Mouse (Mus musculus): Measurements from ENCODE around the gene Tmem131.
"Not testable (repeated sequence)": the region's sequence is repeated elsewhere in the genome, so short reads cannot be mapped to it uniquely, and the experiment has no call there.

Tmem131 gene

DNA sequence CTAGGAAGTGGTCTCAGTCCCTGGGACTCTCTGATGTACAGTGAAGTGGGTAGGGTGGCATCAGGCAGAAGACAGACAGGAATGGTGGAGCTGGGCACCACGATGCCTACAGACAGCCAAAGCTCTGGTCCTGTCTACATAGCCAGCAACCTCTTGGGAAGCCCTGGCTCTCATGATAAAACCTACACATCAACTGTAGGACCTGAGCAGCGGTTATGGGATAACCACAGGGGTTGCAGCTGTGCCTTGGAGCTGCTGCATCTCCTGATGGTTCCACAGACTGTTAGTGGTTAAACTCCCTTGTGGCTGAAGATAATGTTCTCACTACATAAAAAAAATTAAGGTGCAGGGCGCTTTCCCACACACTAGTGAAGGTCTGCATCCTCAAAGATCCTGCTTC is 107.9 kb downstream of the Tmem131 start:
- no peak for DNase-seq (ENCODE audit: low spot score in 2 of 2)

GRCm38 (mm10) chr1:36834090-36834489 is 109.4 kb downstream of the Tmem131 start:
- DNase-seq (ENCODE audit: low spot score in 2 of 2) = no peak

GRCm38 (mm10) chr1:36830913-36831866 is 112.3 kb downstream of the Tmem131 start:
- no peak for DNase-seq (ENCODE audit: low spot score in 2 of 2)

DNA sequence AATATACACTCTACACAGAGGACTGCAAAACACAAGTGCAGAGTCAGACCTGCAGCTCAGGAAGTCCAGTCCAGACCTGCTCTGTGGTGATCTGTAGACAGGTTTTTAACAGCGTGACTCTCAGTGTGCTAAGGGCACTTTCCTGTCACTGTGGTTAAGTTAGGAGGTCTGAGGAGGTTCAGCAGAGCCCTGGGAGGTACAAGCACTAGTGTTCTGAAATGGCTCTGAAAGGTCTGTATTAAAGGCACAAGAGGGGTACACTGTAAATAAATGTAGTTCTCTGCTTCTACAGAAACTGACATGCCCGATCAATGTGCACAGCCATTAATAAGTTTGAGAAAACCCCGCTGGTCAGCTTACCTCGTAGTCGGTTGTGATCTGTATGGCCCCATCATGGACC is 119.1 kb downstream of the Tmem131 start:
- no peak for DNase-seq (ENCODE audit: low spot score in 2 of 2)

DNA sequence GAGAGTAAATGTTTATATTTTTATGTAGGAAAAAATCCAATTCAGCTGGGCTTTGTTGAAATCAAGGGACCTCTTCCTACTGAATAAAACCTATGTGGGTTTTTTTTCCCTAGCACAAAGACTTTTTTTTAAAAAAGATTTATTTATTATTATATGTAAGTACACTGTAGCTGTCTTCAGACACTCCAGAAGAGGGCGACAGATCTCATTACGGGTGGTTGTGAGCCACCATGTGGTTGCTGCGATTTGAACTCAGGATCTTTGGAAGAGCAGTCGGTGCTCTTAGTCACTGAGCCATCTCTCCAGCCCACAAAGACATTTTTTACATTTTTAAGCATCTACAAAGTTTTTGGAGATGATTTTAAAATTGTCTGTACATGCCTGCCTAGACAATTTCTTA is 121.5 kb downstream of the Tmem131 start:
- not testable (repeated sequence) for DNase-seq (ENCODE audit: low spot score in 2 of 2)

- no peak for DNase-seq (ENCODE audit: low spot score in 2 of 2)
Measured at GRCm38 (mm10) chr1:36815166-36815565, 128.3 kb downstream of the Tmem131 start.

DNA sequence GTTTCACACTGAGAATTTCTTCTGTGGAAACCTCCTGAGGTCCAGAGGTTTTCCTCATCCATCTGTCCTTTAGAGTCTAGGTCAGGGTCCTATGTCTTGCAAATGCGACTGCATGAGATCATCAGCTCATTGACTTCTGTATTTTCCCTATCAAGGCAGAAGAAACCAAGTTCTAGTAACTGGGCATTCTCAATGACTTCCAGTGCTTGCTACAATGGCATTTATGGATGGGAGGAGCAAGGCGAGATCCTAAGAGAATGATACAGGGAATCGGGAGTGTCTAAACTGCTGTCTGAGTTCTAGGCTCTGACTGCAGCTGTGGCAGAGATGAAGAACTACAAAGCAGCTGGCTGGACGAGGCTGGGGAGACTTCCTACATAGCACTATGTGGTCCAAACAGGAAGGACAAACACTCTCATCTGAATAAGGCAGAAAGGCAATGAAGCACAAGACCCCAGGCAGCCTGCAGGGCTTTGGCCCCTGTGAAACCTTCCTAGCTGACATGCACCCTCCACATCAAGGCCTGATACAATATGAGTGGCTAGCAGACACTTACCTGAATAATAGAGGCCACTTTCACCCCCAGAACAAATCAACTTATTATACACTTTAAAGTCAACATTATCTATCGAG is 129.1 kb downstream of the Tmem131 start:
- DNase-seq (ENCODE audit: low spot score in 2 of 2) = no peak

- no peak for DNase-seq (ENCODE audit: low spot score in 2 of 2)
Measured at GRCm38 (mm10) chr1:36813415-36813814, 130.1 kb downstream of the Tmem131 start.

DNA sequence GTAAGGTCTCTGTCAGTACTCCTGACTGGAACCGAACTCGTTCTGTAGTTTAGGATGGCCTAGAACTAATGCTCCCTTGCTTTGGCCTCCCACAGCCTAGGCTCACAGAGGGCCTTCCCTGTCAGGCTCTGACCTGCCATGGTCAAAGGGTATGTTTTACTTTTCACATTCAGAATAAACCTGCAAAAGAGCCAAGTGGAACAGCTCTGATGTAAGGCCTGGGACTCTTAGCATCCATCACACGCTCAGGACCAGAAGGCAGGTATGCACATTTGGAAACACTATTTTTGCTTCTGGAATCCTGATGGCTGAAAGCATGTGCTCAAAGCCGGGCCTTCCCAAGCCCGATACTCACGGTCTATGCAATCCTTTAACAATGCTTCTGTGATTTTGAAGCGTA is 131.7 kb downstream of the Tmem131 start:
- no peak for DNase-seq (ENCODE audit: low spot score in 2 of 2)

- no peak for DNase-seq (ENCODE audit: low spot score in 2 of 2)
Measured at GRCm38 (mm10) chr1:36807782-36808565, 135.5 kb downstream of the Tmem131 start.

- no peak for DNase-seq (ENCODE audit: low spot score in 2 of 2)
Measured at GRCm38 (mm10) chr1:36807086-36807485, 136.4 kb downstream of the Tmem131 start.

DNA sequence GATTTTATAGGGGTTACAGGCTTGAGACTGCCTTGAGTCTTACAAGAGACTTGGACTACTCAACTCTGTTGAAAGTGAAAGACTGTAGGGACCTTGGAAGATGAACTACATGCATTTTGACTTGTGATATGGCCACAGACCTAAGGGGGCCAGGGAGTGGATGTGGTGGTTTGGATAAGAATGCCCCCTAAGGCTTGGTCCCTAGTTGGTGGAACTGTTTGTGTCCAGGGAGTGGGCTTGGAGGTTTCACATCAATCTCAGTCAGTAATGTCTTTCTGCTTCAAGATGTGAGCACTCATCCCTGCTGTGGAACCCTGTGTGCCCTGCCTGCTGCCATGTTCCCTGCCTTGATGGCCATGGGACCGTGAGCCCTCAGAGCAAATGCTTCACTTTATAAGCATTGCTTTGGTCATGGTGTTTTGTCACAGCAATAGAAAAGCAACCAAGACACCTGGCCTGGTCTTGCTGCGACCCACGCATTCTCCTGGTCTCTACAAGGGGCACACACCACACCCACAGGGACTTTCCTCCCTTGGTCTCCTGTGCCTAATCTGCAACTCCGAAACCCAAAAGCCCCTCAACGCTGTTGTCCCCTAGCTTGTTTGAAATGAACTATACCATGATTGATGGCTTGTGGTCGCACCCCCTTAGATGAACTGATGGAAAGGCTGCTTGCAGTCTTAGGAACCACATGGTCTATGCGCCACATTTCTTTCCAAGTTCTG is 137.1 kb downstream of the Tmem131 start:
- no peak for DNase-seq (ENCODE audit: low spot score in 2 of 2)

- no peak for DNase-seq (ENCODE audit: low spot score in 2 of 2)
Measured at GRCm38 (mm10) chr1:36804833-36805232, 138.6 kb downstream of the Tmem131 start.

DNA sequence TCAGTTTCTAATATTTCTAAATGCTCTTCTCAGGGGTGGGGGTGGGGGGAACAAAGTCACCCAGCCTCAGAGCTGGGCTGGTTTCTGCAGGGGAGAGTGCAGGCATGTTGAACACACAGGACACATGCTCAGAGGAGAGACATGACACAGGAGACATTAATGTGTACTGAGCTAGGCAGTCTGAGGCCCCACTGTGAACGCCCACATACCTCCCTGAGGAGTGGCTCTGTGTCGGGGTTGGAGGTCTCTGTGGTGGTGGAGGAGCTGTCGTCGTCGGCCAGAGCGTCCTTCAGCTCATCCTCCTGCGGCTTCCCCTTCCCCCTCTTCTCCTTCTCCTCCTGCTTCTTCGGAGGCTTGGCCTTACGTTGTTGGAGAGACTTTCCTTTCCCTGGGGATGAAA is 139.2 kb downstream of the Tmem131 start:
- DNase-seq (ENCODE audit: low spot score in 2 of 2) = no peak

DNA sequence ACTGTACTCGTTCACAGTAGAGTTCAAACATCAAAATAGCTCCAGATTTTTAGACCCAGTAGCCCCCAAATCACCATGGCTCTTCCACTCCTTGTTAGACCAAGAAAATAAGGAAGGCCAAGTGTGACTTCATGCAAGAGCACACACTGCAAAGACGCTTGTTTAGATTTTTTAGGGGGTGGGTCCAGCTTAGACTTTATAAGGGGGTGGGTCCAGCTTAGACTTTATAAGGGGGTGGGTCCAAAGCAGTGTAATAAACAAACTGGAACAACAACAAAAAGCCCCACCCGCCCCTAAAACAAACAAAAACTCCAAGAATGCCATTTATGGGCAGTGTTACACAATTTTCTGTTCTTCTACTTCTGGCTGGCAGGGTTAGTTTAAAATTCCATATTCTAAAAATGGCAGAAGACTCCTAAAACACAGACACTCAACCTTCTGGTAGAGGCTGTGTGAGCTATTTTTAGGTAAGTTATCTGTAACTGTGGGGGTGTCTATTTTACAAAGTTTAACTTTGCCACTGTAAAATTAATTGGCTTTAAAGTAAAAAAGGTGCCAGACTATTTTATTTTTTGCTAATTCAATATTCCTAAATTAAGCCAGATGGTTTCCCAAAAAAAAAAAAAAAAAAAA is 143.0 kb downstream of the Tmem131 start:
- no peak for DNase-seq (ENCODE audit: low spot score in 2 of 2)

- no peak for DNase-seq (ENCODE audit: low spot score in 2 of 2)
Measured at GRCm38 (mm10) chr1:36797481-36797880, 146.0 kb downstream of the Tmem131 start.

- no peak for DNase-seq (ENCODE audit: low spot score in 2 of 2)
Measured at GRCm38 (mm10) chr1:36796711-36797110, 146.8 kb downstream of the Tmem131 start.

GRCm38 (mm10) chr1:36789416-36789815 is 154.1 kb downstream of the Tmem131 start:
- no peak for DNase-seq (ENCODE audit: low spot score in 2 of 2)

DNA sequence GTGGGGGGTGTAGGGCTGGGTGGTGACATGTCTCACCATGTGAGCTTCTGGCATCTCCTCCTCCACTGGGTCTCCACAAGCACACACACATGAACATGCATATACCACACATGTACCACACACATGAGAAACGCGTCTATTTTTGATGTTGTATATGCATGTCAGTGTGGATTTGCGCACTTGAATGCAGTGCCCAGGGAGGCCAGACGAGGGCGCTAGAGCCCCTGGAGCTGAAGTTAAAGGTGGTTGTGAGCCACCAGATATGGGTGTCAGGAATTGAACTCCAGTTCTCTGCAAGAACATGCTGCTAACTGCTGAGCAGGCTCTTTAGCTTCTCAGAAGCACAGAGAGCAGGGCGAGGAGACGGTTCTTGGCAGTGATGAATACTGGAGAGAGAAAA is 157.1 kb downstream of the Tmem131 start:
- peak in 1 of 2 experiments; percentile 7 for DNase-seq (ENCODE audit: low spot score in 2 of 2)

GRCm38 (mm10) chr1:36785238-36785641 is 158.2 kb downstream of the Tmem131 start:
- peak in 1 of 2 experiments; percentile 4 for DNase-seq (ENCODE audit: low spot score in 2 of 2)

Data from spleen, postnatal 14 days (tissue).